Mouse (Mus musculus) liver, embryonic 18 days (tissue): Measurements from ENCODE around the gene Usp16. TPM values are rescaled to one million over a fixed set of nuclear protein-coding genes. Genes with fewer than 3 reads are reported as not detected.

Experiments used
- polyA plus RNA-seq: library from polyadenylated mRNA; depleted of rRNA; stranded (reverse); fragments of >200 nt; gene quantifications from 2 replicates; pipeline ENCODE4 v1.2.3, GENCODE M21; 2012; rRNA removed

The Usp16 gene
- polyA plus RNA-seq, result 20.0 and 20.1 TPM in 2 replicates

DNA sequence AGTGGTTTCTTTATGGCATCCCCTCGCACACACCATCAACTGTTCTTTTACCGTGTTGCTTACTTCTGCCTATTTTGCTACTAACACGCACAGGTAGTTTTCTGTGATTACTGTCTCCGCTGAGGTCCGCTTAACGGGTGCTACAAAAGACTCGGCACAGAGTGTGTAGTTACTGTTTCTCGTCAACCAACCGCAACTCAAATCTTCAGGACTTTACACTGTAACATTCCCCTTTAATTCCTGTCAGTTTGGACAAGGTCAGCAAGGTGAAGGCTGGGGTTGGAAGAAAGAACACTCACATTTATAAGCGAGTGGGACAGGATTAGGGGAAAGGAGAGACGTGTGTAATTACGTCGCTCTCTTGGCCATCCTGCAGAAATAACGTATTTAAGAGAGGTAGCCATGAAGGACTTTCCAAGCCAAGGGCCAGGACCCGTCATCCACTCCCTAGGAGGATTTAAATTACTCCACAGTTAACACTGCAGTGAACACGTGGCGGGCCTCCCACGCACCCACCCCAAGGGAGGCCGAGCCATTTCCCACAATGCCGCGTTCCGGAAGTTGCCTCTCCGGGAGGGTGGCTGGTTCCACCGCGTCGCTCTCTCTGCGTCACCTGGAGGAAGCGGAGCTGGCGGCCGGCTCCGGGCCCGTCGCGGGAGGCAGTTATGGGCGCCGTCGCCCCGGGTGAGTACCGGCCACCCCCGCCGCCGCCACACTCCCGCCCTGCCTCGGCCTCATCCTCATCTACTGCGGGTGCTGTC lies at the start of gene Usp16:
Usp16 (plus strand) TSS at position 285 of the 761 bp plus-strand sequence.

GRCm38 (mm10) chr16:87432033-87432814 lies 22.3 kb upstream of the Usp16 start, which contains the start of gene Ltn1:
Gene Ltn1 (minus strand): TSS chr16:87432612.

GRCm38 (mm10) chr16:87440184-87440686 lies 14.3 kb upstream of the Usp16 start, which contains the start of gene Rwdd2b:
Gene Rwdd2b (minus strand): TSS chr16:87440573.

GRCm38 (mm10) chr16:87495716-87496447 lies 41.4 kb downstream of the Usp16 start, which contains the start of gene Cct8:
Gene Cct8 (minus strand): TSS chr16:87495873.

Other genes with a start within 250 kb of the Usp16 start
- gene N6amt1, start 100.5 kb upstream of the Usp16 start, polyA plus RNA-seq, result 5.9 TPM in 2 replicates
- gene Ltn1, start 22.1 kb upstream of the Usp16 start, polyA plus RNA-seq, result 4.0 and 4.2 TPM in 2 replicates
- gene Rwdd2b, start 14.1 kb upstream of the Usp16 start, polyA plus RNA-seq, result 2.6 and 3.0 TPM in 2 replicates
- gene Cct8, start 41.2 kb downstream of the Usp16 start, polyA plus RNA-seq, result 84.0 and 84.7 TPM in 2 replicates
- gene Map3k7cl, start 98.6 kb downstream of the Usp16 start, polyA plus RNA-seq, result 0.32 and 0.38 TPM in 2 replicates
- 6.5 and 7.4 TPM in 2 replicates for gene Bach1, start 244.2 kb downstream of the Usp16 start, polyA plus RNA-seq